Mouse (Mus musculus): ENCODE measurements around the gene Susd5.

The Susd5 gene

GRCm38 (mm10) chr9:114057090-114057796 is at the start of gene Susd5:
TSS of gene Susd5 (plus strand) at chr9:114057140.
- no peak for DNase-seq

GRCm38 (mm10) chr9:114007850-114008350 is 49.0 kb upstream of the Susd5 start:
- no peak for DNase-seq

- no peak for DNase-seq
Observed at GRCm38 (mm10) chr9:114009526-114009925, 47.4 kb upstream of the Susd5 start.

GRCm38 (mm10) chr9:114011203-114011602 is 45.7 kb upstream of the Susd5 start:
- DNase-seq, result no peak

- DNase-seq, result no peak
Observed at GRCm38 (mm10) chr9:114014034-114014433, 42.9 kb upstream of the Susd5 start.

- no peak for DNase-seq
Observed at GRCm38 (mm10) chr9:114015724-114016123, 41.2 kb upstream of the Susd5 start.

- DNase-seq, result no peak
Observed at GRCm38 (mm10) chr9:114016402-114016801, 40.5 kb upstream of the Susd5 start.

- no peak for DNase-seq
Observed at GRCm38 (mm10) chr9:114019012-114019762, 37.8 kb upstream of the Susd5 start.

GRCm38 (mm10) chr9:114022141-114022540 is 34.8 kb upstream of the Susd5 start:
- DNase-seq, result no peak

- no peak for DNase-seq
Observed at GRCm38 (mm10) chr9:114025182-114025581, 31.8 kb upstream of the Susd5 start.

- no peak for DNase-seq
Observed at GRCm38 (mm10) chr9:114025846-114026245, 31.1 kb upstream of the Susd5 start.

GRCm38 (mm10) chr9:114026261-114026934 is 30.5 kb upstream of the Susd5 start:
- peak; percentile 83 for DNase-seq

- DNase-seq, result no peak
Observed at GRCm38 (mm10) chr9:114040945-114041344, 16.0 kb upstream of the Susd5 start.

- no peak for DNase-seq
Observed at GRCm38 (mm10) chr9:114042490-114042889, 14.4 kb upstream of the Susd5 start.

- no peak for DNase-seq
Observed at GRCm38 (mm10) chr9:114044446-114044845, 12.5 kb upstream of the Susd5 start.

GRCm38 (mm10) chr9:114046028-114046427 is 10.9 kb upstream of the Susd5 start, which contains the start of gene Fbxl2:
TSS of gene Fbxl2 (minus strand) at chr9:114046191.
- no peak for DNase-seq

- DNase-seq, result no peak
Observed at GRCm38 (mm10) chr9:114046676-114047075, 10.3 kb upstream of the Susd5 start.

- no peak for DNase-seq
Observed at GRCm38 (mm10) chr9:114050106-114050505, 6.8 kb upstream of the Susd5 start.

GRCm38 (mm10) chr9:114050778-114051177 is 6.2 kb upstream of the Susd5 start:
- no peak for DNase-seq

- DNase-seq, result no peak
Observed at GRCm38 (mm10) chr9:114052031-114052430, 4.9 kb upstream of the Susd5 start.

- no peak for DNase-seq
Observed at GRCm38 (mm10) chr9:114052866-114053265, 4.1 kb upstream of the Susd5 start.

- DNase-seq, result no peak
Observed at GRCm38 (mm10) chr9:114068494-114069053, 11.6 kb downstream of the Susd5 start.

GRCm38 (mm10) chr9:114069372-114069771 is 12.4 kb downstream of the Susd5 start:
- no peak for DNase-seq

All from cerebellum, adult 8-10 months (tissue).